Mouse (Mus musculus) cortical plate, adult 2 months (tissue): ENCODE data around the gene Gm17093.
"Not testable (repeated sequence)": the region's sequence is repeated elsewhere in the genome, so short reads cannot be mapped to it uniquely, and the experiment has no call there.

Source experiments
- CTCF ChIP-seq: fragments of 200-500 bp; IDR thresholded peaks from 2 replicates; pipeline ENCODE4 v1.5.1; 2011; ENCODE audit warnings: mild to moderate bottlenecking, control low read depth, low read length; ENCODE audit not compliant: insufficient read depth; ENCODE audit errors: extremely low read depth
- POLR2A ChIP-seq: fragments of 200-500 bp; IDR thresholded peaks from 2 replicates; pipeline ENCODE4 v1.6.1; 2011; ENCODE audit warnings: mild to moderate bottlenecking, low read length, control low read depth; ENCODE audit not compliant: insufficient read depth; ENCODE audit errors: extremely low read depth

GRCm38 (mm10) chr14:44547961-44548360, 29.9 kb downstream of the Gm17093 start:
- TF ChIP-seq POLR2A, CTCF: not testable (repeated sequence)
